22 mouse cellular contexts compared by ENCODE assay signal in genomic region chr7:16583775-16584174, GRCm38 (mm10). TPM values are rescaled to one million over a fixed set of nuclear protein-coding genes. Genes with fewer than 3 reads are reported as not detected.
DNase-seq lines count a peak whose midpoint lies in the region; ATAC-seq and TF ChIP-seq lines count a peak whose summit lies in the region.
"Had no signal": no experiment of that assay in that cellular context is flagged by ENCODE, and none has a peak within 500 bp of the region (broad histone marks: within the 10 kb centered on the region; RNA-seq: fewer than 3 reads in every experiment).

No protein-coding gene starts in this region.

- H3K4me3 ChIP-seq in heart, embryonic 12.5 days: no peak overlapping the region
- no peak overlapping the region for H3K4me3 ChIP-seq in kidney, adult 2 months (ENCODE audit: insufficient read depth, low read depth, low read length)
- no peak overlapping the region for H3K4me3 ChIP-seq in lung, embryonic 16.5 days (ENCODE audit: low read length)
- H3K4me3 ChIP-seq: erythroblast, embryonic 14.5 days; gastrocnemius, adult 2 months; liver, embryonic 15.5 days; midbrain, embryonic 13.5 days had no signal

- H3K9me3 ChIP-seq in heart, embryonic 12.5 days (replicated peaks): no peaks in the 10 kb centered on the region
- no peaks in the 10 kb centered on the region for H3K9me3 ChIP-seq in lung, embryonic 16.5 days (ENCODE audit: control insufficient read depth, low read length)
- H3K9me3 ChIP-seq: liver, embryonic 15.5 days; midbrain, embryonic 13.5 days had no signal

- H3K27me3 ChIP-seq in heart, embryonic 12.5 days (replicated peaks): no peaks in the 10 kb centered on the region
- no peaks in the 10 kb centered on the region for H3K27me3 ChIP-seq in kidney, adult 2 months (replicated peaks; ENCODE audit: control insufficient read depth, insufficient read depth, low read length)
- no peaks in the 10 kb centered on the region for H3K27me3 ChIP-seq in lung, embryonic 16.5 days (ENCODE audit: control insufficient read depth, insufficient read depth, low read depth, low read length)
- H3K27me3 ChIP-seq: liver, embryonic 15.5 days; midbrain, embryonic 13.5 days had no signal

- TF ChIP-seq CTCF in kidney, adult 2 months (conservative IDR thresholded peaks at IDR 0.05; ENCODE audit: insufficient read depth, insufficient read length, low read depth, low read length): no peak

- TF ChIP-seq POLR2A in kidney, adult 2 months (IDR thresholded peaks at IDR 0.05; ENCODE audit: low read depth, low read length): no peak

- peaks cover 78% of the 10 kb centered on the region for H3K4me1 ChIP-seq in heart, embryonic 12.5 days (replicated peaks)
- H3K4me1 ChIP-seq in kidney, adult 2 months (ENCODE audit: control insufficient read depth, insufficient read depth, low read length): peaks cover 44% of the 10 kb centered on the region
- peaks cover 44% of the 10 kb centered on the region for H3K4me1 ChIP-seq in lung, embryonic 16.5 days (replicated peaks; ENCODE audit: control insufficient read depth, insufficient read depth, low read length)

- H3K9ac ChIP-seq in heart, embryonic 12.5 days: no peak overlapping the region
- H3K9ac ChIP-seq in lung, embryonic 16.5 days (ENCODE audit: low read length): no peak overlapping the region
- H3K9ac ChIP-seq: hindbrain, embryonic 14.5 days; liver, embryonic 15.5 days; midbrain, embryonic 13.5 days had no signal

- no peak for ATAC-seq in heart, embryonic 12.5 days (ENCODE audit: insufficient number of reproducible peaks, low FRiP score)
- ATAC-seq in lung, embryonic 16.5 days (ENCODE audit: low read depth): peak; percentile 64
- ATAC-seq: CD4-positive, CD25-positive, alpha-beta regulatory T cell, adult 4 months; forebrain, embryonic 16.5 days; intestine, postnatal 0 days; midbrain, embryonic 13.5 days had no signal

- H3K36me3 ChIP-seq in heart, embryonic 12.5 days: no peaks in the 10 kb centered on the region
- no peaks in the 10 kb centered on the region for H3K36me3 ChIP-seq in kidney, adult 2 months (ENCODE audit: control insufficient read depth, insufficient read depth, low read length)
- no peaks in the 10 kb centered on the region for H3K36me3 ChIP-seq in lung, embryonic 16.5 days (ENCODE audit: control insufficient read depth, insufficient read depth, low read length)
- H3K36me3 ChIP-seq: liver, embryonic 15.5 days; midbrain, embryonic 13.5 days had no signal

- intact Hi-C loops in heart, postnatal 25 days (cut with DNase I): loop anchor here (2.0 kb wide), 1 partner anchor 29 kb away; no protein-coding TSS in a partner anchor
- intact Hi-C loops in heart, postnatal 10 days (cut with DNase I): no loop called here

- H3K27ac ChIP-seq in heart, embryonic 12.5 days (ENCODE audit: poor library complexity, severe bottlenecking): peak overlapping the region; percentile 89
- peak overlapping the region; percentile 89 for H3K27ac ChIP-seq in kidney, adult 2 months (ENCODE audit: insufficient read depth, low read depth, low read length)
- peak overlapping the region; percentile 79 for H3K27ac ChIP-seq in lung, embryonic 16.5 days (ENCODE audit: low read length)
- H3K27ac ChIP-seq: gastrocnemius, adult 2 months; hindbrain, embryonic 14.5 days; liver, embryonic 15.5 days; macrophage; midbrain, embryonic 13.5 days had no signal

- no peak for DNase-seq in heart, postnatal 25 days (ENCODE audit: low spot score)
- peak; percentile 51 for DNase-seq in kidney, adult 2 months
- DNase-seq in kidney, adult 11 months: no peak
- DNase-seq in lung, postnatal 25 days (ENCODE audit: low spot score): no peak
- DNase-seq in heart, postnatal 10 days: peak; percentile 30 to 35
- DNase-seq: adrenal gland, postnatal 25 days; gastrocnemius, adult 2 months; gastrocnemius, postnatal 36 days; kidney, postnatal 10 days; liver; thymus, adult 2 months; thymus, postnatal 36 days had no signal

- WGBS in heart, embryonic 12.5 days: 40% methylated on average over 1 of the region's 1 CpGs
- WGBS in kidney, adult 2 months: 59% methylated on average over 1 of the region's 1 CpGs
- 62% methylated on average over 1 of the region's 1 CpGs for WGBS in lung, embryonic 16.5 days

- peak overlapping the region; percentile 38 for H3K4me2 ChIP-seq in heart, embryonic 12.5 days
- H3K4me2 ChIP-seq in lung, embryonic 16.5 days (ENCODE audit: low read depth, low read length): no peak overlapping the region
- H3K4me2 ChIP-seq: hindbrain, embryonic 14.5 days; liver, embryonic 15.5 days; midbrain, embryonic 13.5 days had no signal

RNA-seq across cellular contexts. Expression of gene Arhgap35, which starts 31.0 kb away (rescaled TPM):
- polyA plus RNA-seq in heart, embryonic 12.5 days (2016; fragmentation: Nextera tagmentation; extraction: Ambion mirVana): 20.3 and 21.4 TPM in 2 replicates
- 10 to 100 TPM; 34.2 to 35.8 TPM for total RNA-seq in heart, postnatal 25 days (2021)
- 25.7 and 28.6 TPM in 2 replicates for polyA plus RNA-seq in kidney, adult 2 months (2012; rRNA removed)
- polyA plus RNA-seq in lung, embryonic 16.5 days (2015; fragmentation: Nextera tagmentation; extraction: Ambion mirVana): 16.4 and 17.8 TPM in 2 replicates
- total RNA-seq in heart, postnatal 10 days (2021): 10 to 100 TPM; 52.5 to 62.2 TPM

Comparison
In these comparisons a context has a peak if more than half of its experiments do, and no peak if none do; other contexts are left out.
1. DNase-seq: peak in kidney, adult 2 months (single experiment) and heart, postnatal 10 days (2 of 2); none in heart, postnatal 25 days (single experiment), kidney, adult 11 months (single experiment) and lung, postnatal 25 days (single experiment).
2. Peak in every context shown above with its lines, with median percentiles within 50 percentile points of each other: H3K27ac ChIP-seq.